Mouse (Mus musculus): ENCODE data around the gene Olfr2. TPM values are rescaled to one million over a fixed set of nuclear protein-coding genes. Genes with fewer than 3 reads are reported as not detected.

The Olfr2 gene
- polyA plus RNA-seq, 1 experiment from 2014 or later, result not detected

Other genes with a start within 250 kb of the Olfr2 start
- not detected in 2 replicates for gene Olfr699, start 212.9 kb downstream of the Olfr2 start, polyA plus RNA-seq (2016; fragmentation: Nextera tagmentation; extraction: Ambion mirVana)
- not detected in 2 replicates for gene Olfr700, start 197.2 kb downstream of the Olfr2 start, polyA plus RNA-seq (2016; fragmentation: Nextera tagmentation; extraction: Ambion mirVana)
- not detected in 2 replicates for gene Olfr701, start 191.9 kb downstream of the Olfr2 start, polyA plus RNA-seq (2016; fragmentation: Nextera tagmentation; extraction: Ambion mirVana)
- not detected in 2 replicates for gene Olfr702, start 172.2 kb downstream of the Olfr2 start, polyA plus RNA-seq (2016; fragmentation: Nextera tagmentation; extraction: Ambion mirVana)
- not detected in 2 replicates for gene Olfr703, start 162.7 kb downstream of the Olfr2 start, polyA plus RNA-seq (2016; fragmentation: Nextera tagmentation; extraction: Ambion mirVana)
- not detected in 2 replicates for gene Olfr704, start 142.9 kb downstream of the Olfr2 start, polyA plus RNA-seq (2016; fragmentation: Nextera tagmentation; extraction: Ambion mirVana)
- gene Olfr705, start 129.2 kb downstream of the Olfr2 start, polyA plus RNA-seq (2016; fragmentation: Nextera tagmentation; extraction: Ambion mirVana), result not detected in 2 replicates
- gene Olfr706, start 117.9 kb downstream of the Olfr2 start, polyA plus RNA-seq (2016; fragmentation: Nextera tagmentation; extraction: Ambion mirVana), result not detected in 2 replicates
- not detected in 2 replicates for gene Olfr707, start 104.8 kb downstream of the Olfr2 start, polyA plus RNA-seq (2016; fragmentation: Nextera tagmentation; extraction: Ambion mirVana)
- gene Olfr1532-ps1, start 98.1 kb downstream of the Olfr2 start, polyA plus RNA-seq (2016; fragmentation: Nextera tagmentation; extraction: Ambion mirVana), result not detected in 2 replicates
- gene Olfr709-ps1, start 73.9 kb downstream of the Olfr2 start, polyA plus RNA-seq (2016; fragmentation: Nextera tagmentation; extraction: Ambion mirVana), result not detected in 2 replicates
- gene Olfr710, start 57.8 kb downstream of the Olfr2 start, polyA plus RNA-seq (2016; fragmentation: Nextera tagmentation; extraction: Ambion mirVana), result not detected in 2 replicates
- not detected in 2 replicates for gene Olfr6, start 42.1 kb downstream of the Olfr2 start, polyA plus RNA-seq (2016; fragmentation: Nextera tagmentation; extraction: Ambion mirVana)
- gene Olfr711, start 30.6 kb downstream of the Olfr2 start, polyA plus RNA-seq (2016; fragmentation: Nextera tagmentation; extraction: Ambion mirVana), result not detected in 2 replicates
- gene Olfr713, start 25.1 kb upstream of the Olfr2 start, polyA plus RNA-seq (2016; fragmentation: Nextera tagmentation; extraction: Ambion mirVana), result not detected in 2 replicates
- gene Olfr714, start 64.9 kb upstream of the Olfr2 start, polyA plus RNA-seq (2016; fragmentation: Nextera tagmentation; extraction: Ambion mirVana), result not detected in 2 replicates
- gene Olfr17, start 87.1 kb upstream of the Olfr2 start, polyA plus RNA-seq (2016; fragmentation: Nextera tagmentation; extraction: Ambion mirVana), result not detected in 2 replicates
- gene Olfr715b, start 104.3 kb upstream of the Olfr2 start, polyA plus RNA-seq (2016; fragmentation: Nextera tagmentation; extraction: Ambion mirVana), result not detected in 2 replicates
- gene Olfr715, start 125.0 kb upstream of the Olfr2 start, polyA plus RNA-seq (2016; fragmentation: Nextera tagmentation; extraction: Ambion mirVana), result not detected in 2 replicates
- not detected in 2 replicates for gene Olfr716, start 132.3 kb upstream of the Olfr2 start, polyA plus RNA-seq (2016; fragmentation: Nextera tagmentation; extraction: Ambion mirVana)
- gene Nlrp14, start 160.9 kb upstream of the Olfr2 start, polyA plus RNA-seq (2016; fragmentation: Nextera tagmentation; extraction: Ambion mirVana), result not detected in 2 replicates
- gene Rbmxl2, start 203.4 kb upstream of the Olfr2 start, polyA plus RNA-seq (2016; fragmentation: Nextera tagmentation; extraction: Ambion mirVana), result not detected in 2 replicates